Mouse (Mus musculus) heart, adult 2 months (tissue): Measurements from ENCODE around the gene Efhb. TPM values are rescaled to one million over a fixed set of nuclear protein-coding genes. Genes with fewer than 3 reads are reported as not detected.

Experiments used
- DNase-seq, 2 experiments: peaks; one replicate each; pipeline ENCODE4 v3.0.0; 2021
- H3K27ac ChIP-seq: fragments of 200-600 bp; 2 replicates; pipeline ENCODE4 v1.8.1; 2022
- H3K27me3 ChIP-seq: fragments of 200-500 bp; 2 replicates; pipeline ENCODE4 v1.6.1; 2012; ENCODE audit warnings: mild to moderate bottlenecking, low read length, inconsistent platforms, mixed read lengths; ENCODE audit not compliant: control insufficient read depth, insufficient read depth
- H3K36me3 ChIP-seq: fragments of 200-500 bp; 2 replicates; pipeline ENCODE4 v1.6.1; 2012; ENCODE audit warnings: low read length, inconsistent platforms; ENCODE audit not compliant: control insufficient read depth, insufficient read depth
- H3K4me1 ChIP-seq: fragments of 200-500 bp; 2 replicates; pipeline ENCODE4 v1.6.1; 2011; ENCODE audit warnings: low read length; ENCODE audit not compliant: control insufficient read depth, insufficient read depth
- H3K4me3 ChIP-seq: fragments of 200-600 bp; 2 replicates; pipeline ENCODE4 v1.8.1; 2022
- H3K79me2 ChIP-seq: fragments of 200-500 bp; replicated peaks from 2 replicates; pipeline ENCODE4 v1.6.1; 2012; ENCODE audit warnings: mild to moderate bottlenecking, inconsistent platforms, low read length, moderate library complexity, mixed read lengths; ENCODE audit not compliant: control insufficient read depth, insufficient read depth
- H3K9ac ChIP-seq: fragments of 200-500 bp; 2 replicates; pipeline ENCODE4 v1.6.1; 2012; ENCODE audit warnings: low read depth, mild to moderate bottlenecking, control low read depth, inconsistent platforms, low read length, mixed read lengths
- CTCF ChIP-seq: fragments of 200-600 bp; IDR thresholded peaks from 2 replicates; pipeline ENCODE4 v1.8.1; 2022; ENCODE audit warnings: antibody characterized with exemption, mild to moderate bottlenecking, moderate library complexity
- EP300 ChIP-seq: fragments of 200-500 bp; IDR thresholded peaks from 2 replicates; pipeline ENCODE4 v1.6.1; 2011; ENCODE audit warnings: low read depth, low read length, control low read depth; ENCODE audit not compliant: insufficient read depth
- POLR2A ChIP-seq: fragments of 200-500 bp; IDR thresholded peaks from 2 replicates; pipeline ENCODE4 v1.6.1; 2011; ENCODE audit warnings: mild to moderate bottlenecking, low read depth, low read length, control low read depth; ENCODE audit not compliant: insufficient read depth
- WGBS: fragments of 180-500 bp; shearing (Covaris S2); methylation state at CpG from one replicate; pipeline ENCODE4 v1.1.7; 2018; 5-methylcytosine and 5-hydroxymethylcytosine counted together
- intact Hi-C: fragments of 180-260 bp; cut with DNase I; formaldehyde crosslinking; loops from one replicate; pipeline ENCODE4 v1.15.1; 2025
- polyA plus RNA-seq: library from polyadenylated mRNA; depleted of rRNA; stranded (reverse); fragments of >200 nt; gene quantifications from 2 replicates; pipeline ENCODE4 v1.2.3, GENCODE M21; 2012
- total RNA-seq, 2 experiments: library from RNA; stranded (reverse); gene quantifications; 2 replicates each; pipeline ENCODE4 v1.2.3; 2021

Gene Efhb
- total and polyA plus RNA-seq, 3 experiments, result 0.10 to 0.16 (median 0.10) TPM

- intact Hi-C loops, result no loop called here
- DNase-seq, result no peak
Observed at GRCm38 (mm10) chr17:53465569-53465968, 2.4 kb upstream of the Efhb start.

GRCm38 (mm10) chr17:53463496-53463840 lies 347 bp upstream of the Efhb start:
- no peak for DNase-seq
- H3K4me3 ChIP-seq, result peak overlapping the region; percentile 32; the same call in 1 of the 2 replicates
- WGBS, result 12% methylated on average over 7 of the region's 9 CpGs
- intact Hi-C loops, result loop anchor here (2.0 kb wide), 1 partner anchor 15 kb away; the partner anchor contains the start of gene Rab5a
- peaks cover 2% of the 10 kb centered on the region; the same call in 1 of the 2 replicates for H3K4me1 ChIP-seq
- peak overlapping the region; percentile 23; the same call in 1 of the 2 replicates for H3K27ac ChIP-seq
- TF ChIP-seq CTCF (no peak), EP300 (no peak), POLR2A (no peak)
- no peaks in the 10 kb centered on the region for H3K79me2 ChIP-seq
- peak overlapping the region; percentile 1 for H3K9ac ChIP-seq
- no peaks in the 10 kb centered on the region for H3K36me3 ChIP-seq
- no peaks in the 10 kb centered on the region for H3K27me3 ChIP-seq

More at GRCm38 (mm10) chr17:53465569-53465968, 2.4 kb upstream of the Efhb start:
- Histone ChIP-seq H3K4me3 (no peak overlapping the region), H3K79me2 (no peaks in the 10 kb centered on the region), H3K9ac (no peak overlapping the region), H3K4me1 (peaks cover 2% of the 10 kb centered on the region; the same call in 1 of the 2 replicates), H3K36me3 (no peaks in the 10 kb centered on the region), H3K27ac (no peak overlapping the region), H3K27me3 (no peaks in the 10 kb centered on the region)
- TF ChIP-seq POLR2A (no peak), CTCF (peak; percentile 53)
- WGBS, result 51% methylated on average over 4 of the region's 4 CpGs

GRCm38 (mm10) chr17:53456742-53457141 lies 6.4 kb downstream of the Efhb start:
- Histone ChIP-seq H3K4me1 (no peaks in the 10 kb centered on the region), H3K27ac (no peak overlapping the region), H3K79me2 (no peaks in the 10 kb centered on the region), H3K36me3 (no peaks in the 10 kb centered on the region), H3K27me3 (no peaks in the 10 kb centered on the region), H3K9ac (no peak overlapping the region), H3K4me3 (no peak overlapping the region)
- DNase-seq, result no peak
- intact Hi-C loops, result no loop called here
- 13% methylated on average over 1 of the region's 1 CpGs for WGBS
- TF ChIP-seq CTCF (no peak), EP300 (no peak), POLR2A (no peak)

GRCm38 (mm10) chr17:53456152-53456551 lies 7.0 kb downstream of the Efhb start:
- no peak overlapping the region for H3K27ac ChIP-seq
- DNase-seq, result no peak

GRCm38 (mm10) chr17:53402689-53403306 lies 60.3 kb downstream of the Efhb start:
- H3K36me3 ChIP-seq, result no peaks in the 10 kb centered on the region
- DNase-seq, result peak; percentile 29 to 54
- intact Hi-C loops, result loop anchor here (10.0 kb wide), 1 partner anchor 292 kb away; no protein-coding TSS in a partner anchor
- H3K4me3 ChIP-seq, result no peak overlapping the region
- H3K79me2 ChIP-seq, result no peaks in the 10 kb centered on the region
- 26% methylated on average over 10 of the region's 10 CpGs for WGBS
- no peak overlapping the region for H3K9ac ChIP-seq
- H3K4me1 ChIP-seq, result no peaks in the 10 kb centered on the region; the same call in 1 of the 2 replicates
- H3K27ac ChIP-seq, result no peak overlapping the region
- no peaks in the 10 kb centered on the region for H3K27me3 ChIP-seq
- TF ChIP-seq CTCF, result peak; percentile 69
- TF ChIP-seq EP300, result no peak
- TF ChIP-seq POLR2A, result no peak

More at GRCm38 (mm10) chr17:53456152-53456551, 7.0 kb downstream of the Efhb start:
- 81% methylated on average over 2 of the region's 2 CpGs for WGBS
- H3K27me3 ChIP-seq, result no peaks in the 10 kb centered on the region
- no peaks in the 10 kb centered on the region for H3K4me1 ChIP-seq
- TF ChIP-seq CTCF (no peak), EP300 (no peak), POLR2A (no peak)
- no peaks in the 10 kb centered on the region for H3K79me2 ChIP-seq
- H3K9ac ChIP-seq, result no peak overlapping the region
- intact Hi-C loops, result no loop called here
- H3K4me3 ChIP-seq, result no peak overlapping the region
- no peaks in the 10 kb centered on the region for H3K36me3 ChIP-seq

GRCm38 (mm10) chr17:53393201-53393600 lies 69.9 kb downstream of the Efhb start:
- no peaks in the 10 kb centered on the region for H3K36me3 ChIP-seq
- H3K79me2 ChIP-seq, result no peaks in the 10 kb centered on the region
- H3K27ac ChIP-seq, result no peak overlapping the region
- intact Hi-C loops, result no loop called here
- no peak overlapping the region for H3K9ac ChIP-seq
- no peak for TF ChIP-seq POLR2A
- TF ChIP-seq CTCF, result no peak
- TF ChIP-seq EP300, result no peak
- no peaks in the 10 kb centered on the region for H3K4me1 ChIP-seq
- no peaks in the 10 kb centered on the region for H3K27me3 ChIP-seq
- no peak overlapping the region for H3K4me3 ChIP-seq
- 77% methylated on average over 2 of the region's 2 CpGs for WGBS
- no peak for DNase-seq
